Mouse (Mus musculus): ENCODE measurements around the gene Hspd1.

- TF ChIP-seq CTCF (IDR thresholded peaks at IDR 0.05; ENCODE audit: low read depth, low read length) (no peak), POLR2A (IDR thresholded peaks at IDR 0.05; ENCODE audit: extremely low read depth, insufficient read depth, low read length) (no peak)
Observed at GRCm38 (mm10) chr1:55027966-55028365, 60.1 kb downstream of the Hspd1 start.

Data from liver, adult 2 months (tissue).